Mouse (Mus musculus) spleen, adult 2 months (tissue): ENCODE data around the gene Prss44.

Source experiments
- CTCF ChIP-seq: fragments of 200-500 bp; IDR thresholded peaks from 2 replicates; pipeline ENCODE4 v1.5.1; 2011; ENCODE audit warnings: mild to moderate bottlenecking, inconsistent platforms; ENCODE audit not compliant: insufficient read depth, insufficient read length, insufficient replicate concordance; ENCODE audit errors: extremely low read depth
- POLR2A ChIP-seq: fragments of 200-500 bp; IDR thresholded peaks from 2 replicates; pipeline ENCODE4 v1.6.1; 2011; ENCODE audit warnings: low read depth, low read length, inconsistent platforms

GRCm38 (mm10) chr9:110826390-110826789 lies 12.6 kb downstream of the Prss44 start, which contains the start of gene Prss43:
- no peak for TF ChIP-seq POLR2A
- TF ChIP-seq CTCF, result no peak
